Mouse (Mus musculus): ENCODE measurements around the gene Dctn5.

Dctn5 gene

DNA sequence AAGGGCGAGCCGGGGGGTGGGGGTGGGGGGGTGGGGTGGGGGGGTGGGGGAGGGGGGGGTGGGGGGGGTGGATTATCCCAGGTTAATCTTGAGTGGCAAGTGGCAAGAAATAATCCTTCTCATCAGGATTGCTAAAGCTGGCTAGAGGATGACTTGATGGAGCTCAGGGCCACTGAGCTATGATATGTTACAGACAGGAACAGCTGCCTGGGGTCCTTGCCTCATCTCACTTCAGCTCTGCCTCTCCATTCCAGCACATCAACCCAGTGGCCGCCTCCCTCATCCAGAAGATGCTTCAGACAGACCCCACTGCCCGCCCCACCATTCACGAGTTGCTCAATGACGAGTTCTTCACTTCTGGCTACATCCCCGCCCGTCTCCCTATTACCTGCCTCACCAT, 30.9 kb downstream of the Dctn5 start:
- no peak for DNase-seq

DNA sequence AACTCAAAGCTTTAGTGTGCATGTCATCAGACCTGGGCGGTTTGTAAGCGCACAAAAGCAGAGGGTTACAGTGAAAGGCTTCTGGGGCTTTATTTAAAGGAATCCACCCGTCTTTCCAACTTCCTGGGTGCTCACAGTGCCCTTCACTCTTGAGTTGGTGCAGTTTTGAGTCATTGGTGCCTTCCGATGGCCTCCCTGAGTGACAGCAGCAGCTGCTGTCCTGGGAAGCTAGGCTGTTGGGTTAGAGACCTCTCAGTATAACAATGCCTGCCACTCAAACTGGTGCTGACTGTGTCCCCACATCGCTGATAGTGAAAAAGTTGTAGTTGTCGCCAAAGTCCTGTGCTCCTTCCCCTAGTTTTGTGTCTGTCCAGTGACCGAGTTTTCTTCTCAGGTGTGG, 34.4 kb downstream of the Dctn5 start:
- DNase-seq = no peak

DNA sequence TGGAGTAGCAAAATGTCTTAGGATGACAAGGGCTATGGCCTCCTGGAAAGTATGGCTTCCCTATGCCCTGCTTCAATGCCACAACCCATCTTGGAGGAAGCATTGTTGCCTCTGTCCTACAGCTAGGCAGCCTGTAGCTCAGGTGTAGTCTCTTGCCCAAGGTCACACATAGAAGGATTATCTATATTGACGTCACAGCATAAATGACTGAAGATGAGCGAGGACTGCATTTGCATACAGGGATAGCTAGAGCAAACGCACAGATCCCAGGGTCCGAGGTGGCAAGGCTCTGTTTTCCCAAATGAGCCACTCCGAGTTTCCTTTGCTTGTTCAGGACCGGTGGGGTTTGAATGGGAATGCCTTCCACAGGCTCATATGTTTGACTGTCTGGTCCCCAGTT, 37.9 kb downstream of the Dctn5 start:
- no peak for DNase-seq

DNA sequence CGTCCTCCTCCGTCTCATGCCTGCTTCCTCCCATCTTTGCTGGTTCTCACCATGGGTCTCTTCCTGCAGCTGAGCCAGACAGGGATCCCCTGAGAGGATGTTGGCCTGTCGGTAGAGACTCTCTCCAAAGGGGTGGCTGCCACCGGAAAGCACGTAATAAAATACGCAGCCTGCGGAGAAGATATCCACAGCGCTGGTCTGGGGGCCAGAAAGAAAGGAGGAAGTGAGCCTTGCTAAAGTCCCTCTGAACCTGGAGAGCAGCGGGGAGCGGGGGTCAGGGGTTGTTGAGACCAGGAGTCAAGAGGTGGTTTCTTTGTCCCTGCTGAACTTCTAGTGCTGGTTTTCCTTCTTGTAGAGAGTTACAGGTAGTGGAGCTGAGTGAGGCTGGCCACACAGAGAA, 38.8 kb downstream of the Dctn5 start:
- DNase-seq = no peak

DNA sequence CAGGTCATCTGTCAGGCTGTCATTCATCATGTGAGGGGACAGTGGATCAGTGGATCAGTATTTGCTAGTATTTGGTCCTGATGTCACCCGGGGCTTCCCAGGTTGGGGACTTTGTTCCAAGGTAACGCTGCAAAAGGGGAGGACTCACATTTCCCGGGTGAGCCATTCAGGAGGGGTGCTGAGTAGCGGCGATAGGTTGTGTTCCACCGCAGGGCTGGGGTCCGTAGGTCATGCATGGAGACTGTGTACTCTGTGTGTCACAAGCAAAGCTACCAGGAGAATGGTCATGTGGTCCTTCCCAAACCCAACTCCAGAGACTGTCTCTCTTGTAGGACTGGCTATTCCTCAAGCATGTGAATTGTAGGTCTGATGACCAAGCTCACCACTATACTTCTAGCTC, 47.9 kb downstream of the Dctn5 start:
- no peak for DNase-seq

DNA sequence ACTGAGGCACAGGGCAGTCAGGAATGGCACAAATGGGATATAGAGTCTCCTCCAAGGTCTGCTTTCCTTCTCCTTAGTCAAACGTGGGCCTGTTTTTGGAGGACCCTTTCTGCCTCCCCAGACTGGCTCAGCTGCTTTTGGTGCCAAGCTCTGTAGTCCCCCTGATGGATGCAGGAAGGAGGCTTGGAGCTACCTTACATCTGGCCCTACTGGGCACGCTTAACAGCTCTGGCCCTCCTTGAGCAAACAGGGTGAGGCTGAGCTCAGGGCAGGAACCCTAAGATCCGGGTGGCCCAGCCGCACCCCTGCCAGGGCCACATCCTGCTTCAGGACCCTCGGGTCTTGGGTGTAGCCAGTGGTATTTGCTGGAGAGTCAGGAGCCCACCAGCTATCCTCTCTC, 51.7 kb downstream of the Dctn5 start:
- DNase-seq = no peak

DNA sequence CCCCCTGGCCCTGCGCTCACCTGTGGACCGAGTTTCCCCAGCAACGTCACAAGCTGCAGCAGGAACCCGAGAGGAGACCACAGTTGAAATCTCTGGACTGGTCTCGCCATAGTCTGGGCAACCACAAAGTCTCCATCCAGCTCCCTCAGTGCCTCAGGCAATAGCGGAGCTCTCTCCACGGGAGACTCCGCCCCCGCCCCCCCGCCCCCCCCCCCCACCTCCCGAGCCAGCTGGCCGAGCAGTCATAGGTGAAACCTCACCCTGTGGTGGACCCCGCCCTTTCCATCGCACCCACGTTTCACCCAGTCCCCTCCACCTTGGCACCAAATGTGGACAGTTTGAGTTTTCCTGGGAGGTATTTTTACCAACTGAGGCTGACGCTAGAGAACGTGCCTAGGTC, 53.2 kb downstream of the Dctn5 start, which contains the start of gene Ern2:
TSS of gene Ern2 (minus strand) at position 165 of the 400 bp plus-strand sequence.
- DNase-seq = no peak

DNA sequence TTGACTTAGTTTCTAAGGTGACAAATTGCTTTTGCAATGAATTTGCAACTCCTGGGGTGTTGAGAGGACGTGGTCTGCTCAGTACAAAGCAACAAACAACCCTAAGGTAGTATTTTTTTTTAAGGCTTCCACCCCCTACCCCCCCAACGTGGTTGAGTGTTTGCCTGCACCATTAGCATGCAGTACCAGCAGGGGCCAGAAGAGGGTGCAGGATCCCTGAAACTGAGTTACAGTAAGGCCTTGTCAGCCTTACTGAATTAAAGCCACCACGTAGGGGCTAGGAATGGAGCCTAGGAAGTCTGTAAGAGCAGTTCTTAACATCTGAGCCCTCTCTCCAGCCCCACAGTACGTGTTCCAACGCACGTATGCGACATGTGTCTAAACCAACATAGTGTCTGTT, 56.6 kb downstream of the Dctn5 start:
- DNase-seq = peak in 1 of 2 experiments; percentile 69

DNA sequence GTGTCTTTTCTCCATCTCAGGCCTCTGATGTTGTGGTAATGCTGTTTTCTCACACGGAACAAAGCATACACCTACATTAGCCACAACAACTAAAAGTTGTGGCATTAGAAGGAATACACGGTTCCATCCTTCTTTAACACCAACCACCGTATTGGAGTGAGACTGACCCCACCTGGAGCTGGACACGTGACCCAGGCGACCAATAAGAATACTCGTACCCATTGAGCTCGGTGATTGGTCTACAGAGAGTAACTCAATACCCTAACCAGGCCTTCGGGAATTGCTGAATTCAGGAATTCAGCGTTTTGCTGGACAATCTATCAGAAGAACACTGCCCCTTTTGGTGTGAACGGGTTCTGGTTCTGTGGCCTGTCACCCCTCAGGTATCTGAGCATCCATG, 58.3 kb downstream of the Dctn5 start:
- no peak for DNase-seq

DNA sequence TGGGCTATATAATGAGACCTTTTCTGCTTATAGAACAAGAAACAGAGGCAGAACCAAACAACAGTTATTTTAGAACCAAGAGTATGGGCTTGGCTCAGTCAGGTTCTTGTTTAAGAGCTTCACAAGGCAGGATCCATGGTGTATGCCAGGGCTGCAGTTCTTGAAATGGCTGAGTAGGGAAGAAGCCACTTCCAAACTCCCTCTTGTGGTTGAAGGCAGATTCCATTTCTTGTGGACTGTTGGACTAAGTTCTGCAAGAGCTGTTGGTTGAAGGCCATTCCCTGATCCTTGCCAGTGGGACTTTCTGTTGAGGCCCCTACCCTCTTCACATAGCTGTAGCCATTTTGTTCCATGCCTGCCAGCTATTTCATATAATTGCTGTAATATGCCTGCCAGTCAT, 61.1 kb downstream of the Dctn5 start:
- DNase-seq = no peak

DNA sequence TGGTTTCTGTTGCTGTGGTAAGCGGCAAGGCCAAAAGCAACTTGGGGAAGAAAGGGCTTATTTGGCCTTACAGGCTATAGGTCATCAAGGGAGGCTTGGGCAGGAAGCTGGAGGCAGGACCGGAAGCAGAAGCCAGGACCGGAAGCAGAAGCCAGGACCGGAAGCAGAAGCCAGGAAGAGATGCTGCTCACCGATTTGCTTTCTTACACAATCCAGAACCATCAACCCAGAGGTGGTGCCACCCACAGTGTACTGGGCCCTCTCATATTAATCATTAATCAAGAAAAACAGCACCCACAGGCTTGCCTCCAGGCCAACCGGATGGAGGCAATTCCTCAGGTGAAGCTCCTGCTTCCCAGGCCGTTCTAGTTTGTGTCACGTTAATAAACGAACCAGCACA, 63.9 kb downstream of the Dctn5 start:
- DNase-seq = peak; percentile 9 to 56

DNA sequence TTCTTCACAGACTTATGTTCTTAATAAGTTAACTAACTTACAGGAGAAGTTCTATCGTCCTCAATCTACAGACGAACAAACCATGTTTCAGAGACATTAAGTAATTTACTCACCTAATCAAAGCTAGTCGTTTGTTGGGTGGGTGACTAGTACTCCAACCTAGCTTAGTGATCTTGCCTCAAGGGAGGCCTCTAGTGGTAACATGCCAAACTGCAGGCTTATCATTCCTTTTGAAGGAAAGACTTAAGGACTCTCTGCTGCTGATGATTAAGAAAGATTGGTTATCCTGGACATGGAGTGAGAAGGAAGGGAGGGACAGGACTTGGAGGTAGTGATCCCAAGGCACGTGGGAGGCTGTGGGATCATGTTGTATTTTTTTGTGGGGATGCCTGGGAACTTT, 64.5 kb downstream of the Dctn5 start:
- DNase-seq = peak in 1 of 2 experiments; percentile 83
